Mouse (Mus musculus): ENCODE data around the gene Pdlim3. TPM values are rescaled to one million over a fixed set of nuclear protein-coding genes. Genes with fewer than 3 reads are reported as not detected.

The Pdlim3 gene
- total RNA-seq, 1 experiment from 2014 or later, result not detected

- peak; percentile 70 for ATAC-seq (replicated peaks; ENCODE audit: insufficient number of reproducible peaks, low FRiP score, low TSS enrichment, poor library complexity, severe bottlenecking)
Observed at GRCm38 (mm10) chr8:45899783-45900182, 14.5 kb downstream of the Pdlim3 start.

- ATAC-seq (replicated peaks; ENCODE audit: insufficient number of reproducible peaks, low FRiP score, low TSS enrichment, poor library complexity, severe bottlenecking), result no peak
Observed at GRCm38 (mm10) chr8:45901626-45902025, 16.4 kb downstream of the Pdlim3 start.

- ATAC-seq (replicated peaks; ENCODE audit: insufficient number of reproducible peaks, low FRiP score, low TSS enrichment, poor library complexity, severe bottlenecking), result no peak
Observed at GRCm38 (mm10) chr8:45903659-45904058, 18.4 kb downstream of the Pdlim3 start.

- no peak for ATAC-seq (replicated peaks; ENCODE audit: insufficient number of reproducible peaks, low FRiP score, low TSS enrichment, poor library complexity, severe bottlenecking)
Observed at GRCm38 (mm10) chr8:45905591-45906250, 20.5 kb downstream of the Pdlim3 start.

GRCm38 (mm10) chr8:45906251-45906619, 21.0 kb downstream of the Pdlim3 start:
- no peak for ATAC-seq (replicated peaks; ENCODE audit: insufficient number of reproducible peaks, low FRiP score, low TSS enrichment, poor library complexity, severe bottlenecking)

- no peak for ATAC-seq (replicated peaks; ENCODE audit: insufficient number of reproducible peaks, low FRiP score, low TSS enrichment, poor library complexity, severe bottlenecking)
Observed at GRCm38 (mm10) chr8:45913707-45914106, 28.4 kb downstream of the Pdlim3 start.

- no peak for ATAC-seq (replicated peaks; ENCODE audit: insufficient number of reproducible peaks, low FRiP score, low TSS enrichment, poor library complexity, severe bottlenecking)
Observed at GRCm38 (mm10) chr8:45916496-45916895, 31.2 kb downstream of the Pdlim3 start.

GRCm38 (mm10) chr8:45917040-45917679, 31.9 kb downstream of the Pdlim3 start:
- no peak for ATAC-seq (replicated peaks; ENCODE audit: insufficient number of reproducible peaks, low FRiP score, low TSS enrichment, poor library complexity, severe bottlenecking)

- no peak for ATAC-seq (replicated peaks; ENCODE audit: insufficient number of reproducible peaks, low FRiP score, low TSS enrichment, poor library complexity, severe bottlenecking)
Observed at GRCm38 (mm10) chr8:45918891-45919290, 33.6 kb downstream of the Pdlim3 start.

GRCm38 (mm10) chr8:45920392-45920791, 35.1 kb downstream of the Pdlim3 start:
- ATAC-seq (replicated peaks; ENCODE audit: insufficient number of reproducible peaks, low FRiP score, low TSS enrichment, poor library complexity, severe bottlenecking), result no peak

- no peak for ATAC-seq (replicated peaks; ENCODE audit: insufficient number of reproducible peaks, low FRiP score, low TSS enrichment, poor library complexity, severe bottlenecking)
Observed at GRCm38 (mm10) chr8:45922116-45922515, 36.9 kb downstream of the Pdlim3 start.

GRCm38 (mm10) chr8:45934582-45935014, 49.3 kb downstream of the Pdlim3 start, which contains the start of gene Ccdc110:
Gene Ccdc110 (plus strand): TSS chr8:45934619.
- peak; percentile 91 for ATAC-seq (replicated peaks; ENCODE audit: insufficient number of reproducible peaks, low FRiP score, low TSS enrichment, poor library complexity, severe bottlenecking)

- ATAC-seq (replicated peaks; ENCODE audit: insufficient number of reproducible peaks, low FRiP score, low TSS enrichment, poor library complexity, severe bottlenecking), result no peak
Observed at GRCm38 (mm10) chr8:45936986-45937385, 51.7 kb downstream of the Pdlim3 start.

- no peak for ATAC-seq (replicated peaks; ENCODE audit: insufficient number of reproducible peaks, low FRiP score, low TSS enrichment, poor library complexity, severe bottlenecking)
Observed at GRCm38 (mm10) chr8:45946283-45946682, 61.0 kb downstream of the Pdlim3 start.

GRCm38 (mm10) chr8:45950622-45951021, 65.4 kb downstream of the Pdlim3 start:
- ATAC-seq (replicated peaks; ENCODE audit: insufficient number of reproducible peaks, low FRiP score, low TSS enrichment, poor library complexity, severe bottlenecking), result no peak

Other genes with a start within 250 kb of the Pdlim3 start
- gene Ccdc110, start 49.2 kb downstream of the Pdlim3 start, total RNA-seq (2017), result not detected in 3 replicates
- gene 1700029J07Rik, start 89.8 kb downstream of the Pdlim3 start, total RNA-seq (2017), result 0.32 to 2.5 TPM (median 2.1 TPM) in 3 replicates
- 59.2 to 74.7 TPM (median 73.5 TPM) in 3 replicates for gene Ufsp2, start 90.1 kb downstream of the Pdlim3 start, total RNA-seq (2017)
- 0.19 TPM in 1 of 3 replicates, not detected in the others for gene Lrp2bp, start 113.8 kb downstream of the Pdlim3 start, total RNA-seq (2017)
- 7.3 to 18.8 TPM (median 11.7 TPM) in 3 replicates for gene Ankrd37, start 120.2 kb downstream of the Pdlim3 start, total RNA-seq (2017)